Mouse (Mus musculus): ENCODE measurements around the gene Vmn1r181.
"Not testable (repeated sequence)": the region's sequence is repeated elsewhere in the genome, so short reads cannot be mapped to it uniquely, and the experiment has no call there.

The Vmn1r181 gene

GRCm38 (mm10) chr7:23974315-23974714 lies at the start of gene Vmn1r181:
Gene Vmn1r181, plus strand, starts transcription at chr7:23974615.
- not testable (repeated sequence) for DNase-seq (ENCODE audit: low spot score)

GRCm38 (mm10) chr7:23926678-23927077 lies 47.7 kb upstream of the Vmn1r181 start, which contains the start of gene Vmn1r179:
Gene Vmn1r179, plus strand, starts transcription at chr7:23926978.
- DNase-seq (ENCODE audit: low spot score): no peak

- no peak for DNase-seq (ENCODE audit: low spot score)
Observed at GRCm38 (mm10) chr7:23950332-23950731, 24.1 kb upstream of the Vmn1r181 start, which contains the start of gene Vmn1r180. Gene Vmn1r180, plus strand, starts transcription at chr7:23950632.

- not testable (repeated sequence) for DNase-seq (ENCODE audit: low spot score)
Observed at GRCm38 (mm10) chr7:23968044-23968443, 6.4 kb upstream of the Vmn1r181 start.

- DNase-seq (ENCODE audit: low spot score): no peak
Observed at GRCm38 (mm10) chr7:24001391-24001790, 27.0 kb downstream of the Vmn1r181 start, which contains the start of gene V1rd19. Gene V1rd19, plus strand, starts transcription at chr7:24001691.

Measured in testis, postnatal 10 days (tissue).